ENCODE assay signal across 8 mouse cellular contexts in genomic region chr5:96964062-96965028, GRCm38 (mm10). TPM values are rescaled to one million over a fixed set of nuclear protein-coding genes. Genes with fewer than 3 reads are reported as not detected.
DNase-seq lines count a peak whose midpoint lies in the region; ATAC-seq lines count a peak whose summit lies in the region.

No protein-coding gene starts in this region.

- no peaks in the 10 kb centered on the region for H3K27me3 ChIP-seq in forebrain, embryonic 11.5 days (ENCODE audit: control insufficient read depth, insufficient read depth, low read length)
- no peaks in the 10 kb centered on the region for H3K27me3 ChIP-seq in midbrain, embryonic 14.5 days (ENCODE audit: control insufficient read depth, insufficient read depth, low read length)

- peak overlapping the region; percentile 2; the same call in 1 of the 2 replicates for H3K4me3 ChIP-seq in forebrain, embryonic 11.5 days (ENCODE audit: low read depth, low read length)
- H3K4me3 ChIP-seq in midbrain, embryonic 14.5 days (replicated peaks; ENCODE audit: low read depth, low read length) = no peak overlapping the region

- DNase-seq in right cerebral cortex, postnatal 10 days (ENCODE audit: low spot score in 2 of 2) = peak; percentile 31 to 33
- DNase-seq in right cerebral cortex, postnatal 4 days = no peak
- peak; percentile 63 for DNase-seq in forebrain, embryonic 11.5 days (ENCODE audit: low spot score)
- peak; percentile 85 for DNase-seq in kidney, adult 9 months
- peak; percentile 40 for DNase-seq in midbrain, embryonic 14.5 days
- DNase-seq in urinary bladder, postnatal 4 days (ENCODE audit: low spot score in 2 of 2) = no peak
- no peak for DNase-seq in adrenal gland, postnatal 14 days
- DNase-seq in lung, postnatal 4 days = no peak

- H3K4me1 ChIP-seq in forebrain, embryonic 11.5 days (replicated peaks; ENCODE audit: control insufficient read depth, insufficient read depth, low read length) = peaks cover 2% of the 10 kb centered on the region; the same call in 1 of the 2 replicates
- H3K4me1 ChIP-seq in midbrain, embryonic 14.5 days (ENCODE audit: control insufficient read depth, insufficient read depth, low read length) = no peaks in the 10 kb centered on the region

- no peaks in the 10 kb centered on the region for H3K36me3 ChIP-seq in forebrain, embryonic 11.5 days (ENCODE audit: control insufficient read depth, insufficient read depth, low read length)
- no peaks in the 10 kb centered on the region for H3K36me3 ChIP-seq in midbrain, embryonic 14.5 days (ENCODE audit: control insufficient read depth, insufficient read depth, low read length)

- H3K9ac ChIP-seq in forebrain, embryonic 11.5 days (ENCODE audit: low read length) = no peak overlapping the region
- no peak overlapping the region for H3K9ac ChIP-seq in midbrain, embryonic 14.5 days (replicated peaks; ENCODE audit: low read length)

- peak overlapping the region; percentile 21; the same call in 1 of the 2 replicates for H3K4me2 ChIP-seq in forebrain, embryonic 11.5 days (ENCODE audit: low read depth, low read length, severe bottlenecking)
- H3K4me2 ChIP-seq in midbrain, embryonic 14.5 days (ENCODE audit: low read length) = peak overlapping the region; percentile 31

- H3K9me3 ChIP-seq in forebrain, embryonic 11.5 days (ENCODE audit: control insufficient read depth, low read length) = no peaks in the 10 kb centered on the region
- H3K9me3 ChIP-seq in midbrain, embryonic 14.5 days (ENCODE audit: control insufficient read depth, low read length) = no peaks in the 10 kb centered on the region

- peak; percentile 70 for ATAC-seq in forebrain, embryonic 11.5 days (replicated peaks; ENCODE audit: low FRiP score)
- ATAC-seq in midbrain, embryonic 14.5 days (ENCODE audit: low FRiP score, low TSS enrichment) = no peak

- H3K27ac ChIP-seq in forebrain, embryonic 11.5 days (ENCODE audit: low read depth, low read length) = peak overlapping the region; percentile 39; the same call in 1 of the 2 replicates
- no peak overlapping the region for H3K27ac ChIP-seq in midbrain, embryonic 14.5 days (replicated peaks; ENCODE audit: low read depth, low read length)

- WGBS in forebrain, embryonic 11.5 days = 2% methylated on average over 14 of the region's 14 CpGs
- WGBS in midbrain, embryonic 14.5 days = 2% methylated on average over 14 of the region's 14 CpGs

RNA-seq across cellular contexts. Expression of gene Bmp2k, which starts 33.1 kb away (rescaled TPM):
- 9.0 and 10.2 TPM in 2 replicates for polyA plus RNA-seq in forebrain, embryonic 11.5 days (2014; fragmentation: Nextera tagmentation; extraction: Ambion mirVana)
- 11.8 and 12.1 TPM in 2 replicates for polyA plus RNA-seq in midbrain, embryonic 14.5 days (2014; fragmentation: Nextera tagmentation; extraction: Ambion mirVana)
- 31.6 and 31.9 TPM in 2 replicates for total RNA-seq in adrenal gland, postnatal 14 days (2021)

Comparison
In these comparisons a context has a peak if more than half of its experiments do, and no peak if none do; other contexts are left out.
1. DNase-seq: peak in right cerebral cortex, postnatal 10 days (2 of 2), forebrain, embryonic 11.5 days (single experiment), kidney, adult 9 months (single experiment) and midbrain, embryonic 14.5 days (single experiment); none in right cerebral cortex, postnatal 4 days (single experiment), urinary bladder, postnatal 4 days (0 of 2), adrenal gland, postnatal 14 days (single experiment) and lung, postnatal 4 days (0 of 2).